Mouse (Mus musculus): Measurements from ENCODE around the gene Bicd2.

DNA sequence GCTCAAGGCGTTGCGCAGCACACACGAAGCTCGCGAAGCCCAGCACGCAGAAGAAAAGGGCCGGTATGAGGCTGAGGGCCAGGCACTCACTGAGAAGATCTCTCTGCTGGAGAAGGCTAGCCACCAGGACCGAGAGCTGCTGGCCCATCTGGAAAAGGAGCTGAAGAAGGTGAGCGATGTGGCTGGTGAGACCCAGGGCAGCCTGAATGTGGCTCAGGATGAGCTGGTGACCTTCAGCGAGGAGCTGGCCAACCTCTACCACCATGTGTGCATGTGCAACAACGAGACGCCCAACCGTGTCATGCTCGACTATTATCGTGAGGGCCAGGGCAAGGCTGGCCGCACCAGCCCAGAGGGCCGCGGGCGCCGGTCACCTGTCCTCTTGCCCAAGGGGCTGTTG lies 37.9 kb downstream of the Bicd2 start:
- TF ChIP-seq CTCF (IDR thresholded peaks at IDR 0.05; ENCODE audit: low read depth) (no peak), EP300 (IDR thresholded peaks at IDR 0.05; ENCODE audit: low read depth) (no peak)
